8 mouse cellular contexts compared by ENCODE assay signal in the genomic region with DNA sequence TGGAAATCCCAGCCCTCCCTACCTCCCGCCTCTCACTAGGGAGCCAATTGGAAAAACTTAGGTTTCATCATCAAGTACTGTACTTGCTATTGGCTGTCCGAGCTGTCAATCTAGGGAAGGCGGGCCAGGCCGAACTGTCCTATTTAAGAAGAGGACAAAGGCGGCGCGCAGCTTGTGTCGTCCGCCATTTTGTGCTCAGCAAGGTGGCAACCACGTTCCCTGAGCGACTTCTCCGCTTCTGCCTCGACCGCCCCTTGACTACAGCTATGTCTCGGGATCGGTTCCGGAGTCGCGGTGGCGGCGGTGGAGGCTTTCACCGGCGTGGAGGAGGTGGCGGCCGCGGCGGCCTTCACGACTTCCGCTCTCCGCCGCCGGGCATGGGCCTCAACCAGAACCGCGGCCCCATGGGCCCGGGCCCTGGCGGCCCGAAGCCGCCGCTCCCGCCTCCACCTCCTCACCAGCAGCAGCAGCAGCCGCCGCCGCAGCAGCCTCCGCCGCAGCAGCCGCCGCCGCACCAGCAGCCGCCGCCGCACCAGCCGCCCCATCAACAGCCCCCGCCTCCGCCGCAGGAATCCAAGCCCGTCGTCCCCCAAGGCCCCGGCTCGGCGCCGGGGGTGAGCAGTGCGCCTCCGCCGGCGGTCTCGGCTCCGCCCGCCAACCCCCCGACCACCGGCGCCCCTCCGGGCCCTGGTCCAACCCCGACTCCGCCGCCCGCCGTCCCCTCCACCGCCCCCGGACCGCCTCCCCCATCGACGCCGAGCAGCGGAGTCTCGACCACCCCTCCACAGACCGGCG. TPM values are rescaled to one million over a fixed set of nuclear protein-coding genes. Genes with fewer than 3 reads are reported as not detected.
DNase-seq lines count a peak whose midpoint lies in the region; ATAC-seq lines count a peak whose summit lies in the region.

Sfpq (plus strand) TSS at position 174 of the 795 bp plus-strand sequence.

- H3K27ac ChIP-seq in heart, embryonic 10.5 days, result peak within 1 kb of the TSS; percentile 100
- H3K27ac ChIP-seq in kidney, embryonic 15.5 days, result peak within 1 kb of the TSS; percentile 98

- H3K4me2 ChIP-seq in kidney, embryonic 15.5 days, result peak within 1 kb of the TSS; percentile 91

- no peaks in the 10 kb centered on the region for H3K27me3 ChIP-seq in heart, embryonic 10.5 days (ENCODE audit: insufficient read depth, poor library complexity, severe bottlenecking)
- H3K27me3 ChIP-seq in kidney, embryonic 15.5 days, result no peaks in the 10 kb centered on the region

- peak within 1 kb of the TSS; percentile 100 for H3K4me3 ChIP-seq in heart, embryonic 10.5 days
- peak within 1 kb of the TSS; percentile 98 for H3K4me3 ChIP-seq in kidney, embryonic 15.5 days (replicated peaks)

- H3K4me1 ChIP-seq in heart, embryonic 10.5 days, result peaks cover 10% of the 10 kb centered on the region
- peaks cover 26% of the 10 kb centered on the region for H3K4me1 ChIP-seq in kidney, embryonic 15.5 days

- H3K36me3 ChIP-seq in heart, embryonic 10.5 days, result peaks cover 42% of the 10 kb centered on the region
- H3K36me3 ChIP-seq in kidney, embryonic 15.5 days, result peaks cover 38% of the 10 kb centered on the region

- DNase-seq in B cell, adult 2 months, result peak; percentile 98 to 99
- DNase-seq in brain, adult 2 months (ENCODE audit: low read depth, low spot score), result peak; percentile 99
- DNase-seq in heart, embryonic 10.5 days (ENCODE audit: low spot score), result peak; percentile 99
- peak; percentile 98 for DNase-seq in liver
- peak; percentile 99 to 100 for DNase-seq in spleen, postnatal 4 days (ENCODE audit: low spot score in 2 of 2)

- WGBS in heart, embryonic 10.5 days, result under 1% methylated on average over 84 of the region's 87 CpGs
- under 1% methylated on average over 77 of the region's 87 CpGs for WGBS in kidney, embryonic 15.5 days

- peak within 1 kb of the TSS; percentile 100 for H3K9ac ChIP-seq in kidney, embryonic 15.5 days

- ATAC-seq in erythroblast, adult 5-6 weeks (replicated peaks; ENCODE audit: low FRiP score, poor library complexity, severe bottlenecking), result peak; percentile 94
- ATAC-seq in kidney, embryonic 15.5 days (replicated peaks; ENCODE audit: low FRiP score), result peak; percentile 96
- peak; percentile 91 for ATAC-seq in monocyte, adult 5-6 weeks (replicated peaks; ENCODE audit: insufficient number of reproducible peaks, low FRiP score, low TSS enrichment, poor library complexity, severe bottlenecking)

- H3K9me3 ChIP-seq in heart, embryonic 10.5 days, result no peaks in the 10 kb centered on the region
- no peaks in the 10 kb centered on the region for H3K9me3 ChIP-seq in kidney, embryonic 15.5 days (replicated peaks)

RNA-seq across cellular contexts. Expression of gene Sfpq, which starts in this region (rescaled TPM):
- total RNA-seq in erythroblast, adult 5-6 weeks (2015; ENCODE audit: low replicate concordance), result 235 and 246 TPM in 2 replicates
- total RNA-seq in erythroblast, adult 5-6 weeks (2017; ENCODE audit: low replicate concordance), result 508 and 629 TPM in 2 replicates
- 49.1 and 75.9 TPM in 2 replicates for polyA plus RNA-seq in heart, embryonic 10.5 days (2016; fragmentation: Nextera tagmentation; extraction: Ambion mirVana)
- polyA plus RNA-seq in kidney, embryonic 15.5 days (2015; fragmentation: Nextera tagmentation; extraction: Ambion mirVana), result 88.3 and 93.6 TPM in 2 replicates
- 642 to 909 TPM (median 707 TPM) in 3 replicates for total RNA-seq in monocyte, adult 5-6 weeks (2017)

Comparison
In these comparisons a context has a peak if more than half of its experiments do, and no peak if none do; other contexts are left out.
1. Peak in every context shown above with its lines: DNase-seq, ATAC-seq, H3K4me3 ChIP-seq and H3K27ac ChIP-seq.